Mouse (Mus musculus) hindbrain, embryonic 10.5 days (tissue): ENCODE measurements around the gene Dnah8. TPM values are rescaled to one million over a fixed set of nuclear protein-coding genes. Genes with fewer than 3 reads are reported as not detected.

Experiments
- DNase-seq: peaks from one replicate; pipeline ENCODE4 v3.0.0-alpha.2; 2017; ENCODE audit warnings: low spot score
- H3K27ac ChIP-seq: fragments of 300-500 bp; sonication (generic); 2 replicates; pipeline ENCODE4 v1.5.1; 2016; ENCODE audit warnings: mild to moderate bottlenecking, moderate library complexity
- H3K27me3 ChIP-seq: fragments of 300-500 bp; sonication (generic); 2 replicates; pipeline ENCODE4 v1.6.1; 2016; ENCODE audit warnings: mild to moderate bottlenecking; ENCODE audit not compliant: poor library complexity, insufficient read depth, severe bottlenecking
- H3K36me3 ChIP-seq: fragments of 300-500 bp; sonication (generic); 2 replicates; pipeline ENCODE4 v1.6.1; 2016; ENCODE audit warnings: mild to moderate bottlenecking, moderate library complexity
- H3K4me1 ChIP-seq: fragments of 300-500 bp; sonication (generic); replicated peaks from 2 replicates; pipeline ENCODE4 v1.6.1; 2016; ENCODE audit warnings: mild to moderate bottlenecking
- H3K4me3 ChIP-seq: fragments of 300-500 bp; sonication (generic); 2 replicates; pipeline ENCODE4 v1.5.1; 2016; ENCODE audit warnings: mild to moderate bottlenecking, moderate library complexity
- H3K9me3 ChIP-seq: fragments of 300-500 bp; sonication (generic); 2 replicates; pipeline ENCODE4 v1.6.1; 2016; ENCODE audit warnings: mild to moderate bottlenecking, moderate library complexity
- WGBS: fragments of 180-500 bp; shearing (Covaris S2); methylation state at CpG from one replicate; pipeline ENCODE4 v1.1.7; 2016; 5-methylcytosine and 5-hydroxymethylcytosine counted together
- polyA plus RNA-seq: library from polyadenylated mRNA; unstranded; fragments of >200 nt; fragmentation: Nextera tagmentation; extraction: Ambion mirVana; gene quantifications from 2 replicates; pipeline ENCODE4 v1.2.1, GENCODE M21; 2016

Gene Dnah8
- polyA plus RNA-seq, 1 experiment from 2014 or later, result 1.0 TPM

- Histone ChIP-seq H3K9me3 (peaks cover 7% of the 10 kb centered on the region; the same call in 1 of the 2 replicates), H3K4me3 (no peak overlapping the region), H3K4me1 (peaks cover 9% of the 10 kb centered on the region), H3K27me3 (no peaks in the 10 kb centered on the region), H3K27ac (no peak overlapping the region), H3K36me3 (peaks cover 92% of the 10 kb centered on the region)
- WGBS, result 92% methylated on average over 9 of the region's 9 CpGs
- no peak for DNase-seq
Observed at GRCm38 (mm10) chr17:30597786-30598185, 26.4 kb upstream of the Dnah8 start.

GRCm38 (mm10) chr17:30598300-30598699 lies 25.9 kb upstream of the Dnah8 start:
- no peak for DNase-seq
- no peaks in the 10 kb centered on the region for H3K27me3 ChIP-seq
- H3K27ac ChIP-seq, result no peak overlapping the region
- WGBS, result 77% methylated on average over 5 of the region's 5 CpGs
- H3K4me3 ChIP-seq, result no peak overlapping the region
- H3K36me3 ChIP-seq, result peaks cover 92% of the 10 kb centered on the region
- H3K9me3 ChIP-seq, result peaks cover 7% of the 10 kb centered on the region; the same call in 1 of the 2 replicates
- peaks cover 9% of the 10 kb centered on the region for H3K4me1 ChIP-seq

- Histone ChIP-seq H3K4me3 (no peak overlapping the region), H3K9me3 (peaks cover 3% of the 10 kb centered on the region; the same call in 1 of the 2 replicates), H3K4me1 (peaks cover 2% of the 10 kb centered on the region), H3K27ac (no peak overlapping the region), H3K36me3 (peaks cover 72% of the 10 kb centered on the region), H3K27me3 (no peaks in the 10 kb centered on the region)
- no peak for DNase-seq
- 96% methylated on average over 14 of the region's 14 CpGs for WGBS
Observed at GRCm38 (mm10) chr17:30602175-30602574, 22.0 kb upstream of the Dnah8 start.

DNA sequence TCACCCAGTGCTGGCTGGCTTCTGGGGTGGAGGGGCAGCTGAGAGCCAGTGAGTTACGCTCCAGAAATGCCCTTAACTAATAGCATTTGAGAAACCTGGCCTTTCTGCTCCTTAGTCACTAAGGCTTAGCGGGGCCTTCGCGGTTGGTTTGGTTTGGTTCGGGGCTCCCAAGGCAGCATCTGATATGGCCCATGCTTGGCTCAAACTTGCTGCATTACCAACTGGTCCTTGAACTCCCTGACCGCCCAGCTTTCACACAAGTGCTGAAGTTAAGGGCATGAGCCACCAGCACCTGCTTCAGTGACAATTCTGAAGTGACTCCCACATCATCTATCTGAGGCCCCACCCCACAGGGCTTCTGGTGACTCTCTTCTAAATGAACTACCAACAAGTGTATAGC lies 19.9 kb upstream of the Dnah8 start:
- no peak for DNase-seq
- no peak overlapping the region for H3K4me3 ChIP-seq
- H3K27me3 ChIP-seq, result no peaks in the 10 kb centered on the region
- peaks cover 50% of the 10 kb centered on the region for H3K36me3 ChIP-seq
- no peaks in the 10 kb centered on the region for H3K9me3 ChIP-seq
- 94% methylated on average over 6 of the region's 6 CpGs for WGBS
- H3K27ac ChIP-seq, result no peak overlapping the region
- H3K4me1 ChIP-seq, result peaks cover 20% of the 10 kb centered on the region

DNA sequence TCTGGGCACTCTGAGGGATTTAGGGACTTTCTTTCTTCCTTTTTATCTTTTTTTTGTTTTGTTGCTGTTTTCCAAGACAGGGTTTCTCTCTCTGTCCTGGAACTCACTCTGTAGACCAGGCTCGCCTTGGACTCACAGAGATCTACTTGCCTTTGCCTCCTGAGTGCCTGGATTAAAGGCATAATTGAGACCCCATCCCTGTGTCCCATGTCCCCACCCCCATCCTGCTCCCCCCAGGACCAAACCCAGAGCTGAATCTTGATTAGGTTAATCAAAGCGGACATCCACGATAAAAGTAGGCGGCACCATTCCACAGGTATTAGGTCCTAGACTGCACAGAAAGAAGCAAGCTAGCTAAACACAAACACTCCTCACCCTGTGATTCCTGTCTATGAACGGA lies 19.2 kb upstream of the Dnah8 start:
- peaks cover 43% of the 10 kb centered on the region for H3K36me3 ChIP-seq
- H3K9me3 ChIP-seq, result no peaks in the 10 kb centered on the region
- 89% methylated on average over 5 of the region's 5 CpGs for WGBS

GRCm38 (mm10) chr17:30606206-30606605 lies 17.9 kb upstream of the Dnah8 start:
- Histone ChIP-seq H3K27ac (0 out of 2 replicates have a peak overlapping the region, but pooled peaks have one; percentile 45), H3K27me3 (no peaks in the 10 kb centered on the region), H3K9me3 (no peaks in the 10 kb centered on the region), H3K4me3 (no peak overlapping the region), H3K36me3 (peaks cover 31% of the 10 kb centered on the region), H3K4me1 (peaks cover 32% of the 10 kb centered on the region)
- 92% methylated on average over 11 of the region's 11 CpGs for WGBS
- no peak for DNase-seq

More for the DNA sequence above, 19.2 kb upstream of the Dnah8 start:
- Histone ChIP-seq H3K4me3 (no peak overlapping the region), H3K27me3 (no peaks in the 10 kb centered on the region), H3K4me1 (peaks cover 25% of the 10 kb centered on the region), H3K27ac (no peak overlapping the region)
- DNase-seq, result no peak

DNA sequence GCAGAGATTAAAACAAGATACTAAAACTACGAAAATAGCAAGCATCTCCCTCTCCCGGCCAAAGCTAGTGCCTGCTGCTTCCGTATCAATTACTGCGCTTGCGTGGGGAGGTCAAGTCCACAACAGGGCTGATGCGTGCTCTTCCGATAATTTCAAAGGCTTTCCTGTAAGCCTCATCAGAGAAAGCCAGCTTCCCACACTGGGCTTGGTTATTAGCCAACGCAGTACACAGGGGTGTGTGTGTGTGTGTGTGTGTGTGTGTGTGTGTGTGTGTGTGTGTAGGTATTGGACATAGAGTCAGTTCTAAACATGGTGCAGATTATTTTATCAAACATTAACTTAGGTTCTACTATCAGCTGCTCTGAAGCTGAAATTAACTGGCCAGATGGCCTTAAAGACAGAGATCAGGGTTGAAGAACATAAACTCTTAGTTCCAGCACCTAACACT lies 17.5 kb upstream of the Dnah8 start:
- Histone ChIP-seq H3K4me1 (peaks cover 36% of the 10 kb centered on the region), H3K36me3 (peaks cover 27% of the 10 kb centered on the region), H3K4me3 (no peak overlapping the region), H3K27ac (peak overlapping the region; percentile 62; the same call in 1 of the 2 replicates), H3K27me3 (no peaks in the 10 kb centered on the region), H3K9me3 (no peaks in the 10 kb centered on the region)
- DNase-seq, result no peak
- WGBS, result 94% methylated on average over 8 of the region's 8 CpGs

DNA sequence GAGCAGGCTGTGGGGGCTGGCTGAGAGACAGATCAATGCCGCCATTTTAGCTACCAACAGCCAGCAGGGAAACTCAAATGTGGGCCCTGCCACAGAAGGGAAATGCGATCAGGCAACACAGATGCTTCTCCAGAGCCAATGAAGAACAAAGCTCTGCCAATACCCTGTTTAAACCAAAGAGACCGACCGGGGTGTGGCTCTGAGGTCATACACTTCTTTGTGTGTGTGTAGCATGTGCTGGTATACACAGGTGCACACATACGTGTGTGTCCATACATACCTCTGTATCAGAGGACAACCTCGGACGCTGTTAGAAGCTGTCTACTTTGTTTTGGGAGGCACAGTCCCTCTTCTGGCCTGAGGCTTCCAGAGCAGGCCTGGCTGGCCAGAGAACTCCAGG lies 16.8 kb upstream of the Dnah8 start:
- Histone ChIP-seq H3K27me3 (no peaks in the 10 kb centered on the region), H3K36me3 (peaks cover 20% of the 10 kb centered on the region), H3K4me3 (no peak overlapping the region), H3K27ac (peak overlapping the region; percentile 62), H3K9me3 (no peaks in the 10 kb centered on the region), H3K4me1 (peaks cover 41% of the 10 kb centered on the region)
- no peak for DNase-seq
- 90% methylated on average over 7 of the region's 7 CpGs for WGBS

GRCm38 (mm10) chr17:30607909-30608495 lies 16.2 kb upstream of the Dnah8 start:
- no peak for DNase-seq
- Histone ChIP-seq H3K9me3 (no peaks in the 10 kb centered on the region), H3K4me3 (no peak overlapping the region), H3K36me3 (peaks cover 13% of the 10 kb centered on the region), H3K27ac (peak overlapping the region; percentile 53), H3K27me3 (no peaks in the 10 kb centered on the region), H3K4me1 (peaks cover 41% of the 10 kb centered on the region)
- 77% methylated on average over 8 of the region's 8 CpGs for WGBS

DNA sequence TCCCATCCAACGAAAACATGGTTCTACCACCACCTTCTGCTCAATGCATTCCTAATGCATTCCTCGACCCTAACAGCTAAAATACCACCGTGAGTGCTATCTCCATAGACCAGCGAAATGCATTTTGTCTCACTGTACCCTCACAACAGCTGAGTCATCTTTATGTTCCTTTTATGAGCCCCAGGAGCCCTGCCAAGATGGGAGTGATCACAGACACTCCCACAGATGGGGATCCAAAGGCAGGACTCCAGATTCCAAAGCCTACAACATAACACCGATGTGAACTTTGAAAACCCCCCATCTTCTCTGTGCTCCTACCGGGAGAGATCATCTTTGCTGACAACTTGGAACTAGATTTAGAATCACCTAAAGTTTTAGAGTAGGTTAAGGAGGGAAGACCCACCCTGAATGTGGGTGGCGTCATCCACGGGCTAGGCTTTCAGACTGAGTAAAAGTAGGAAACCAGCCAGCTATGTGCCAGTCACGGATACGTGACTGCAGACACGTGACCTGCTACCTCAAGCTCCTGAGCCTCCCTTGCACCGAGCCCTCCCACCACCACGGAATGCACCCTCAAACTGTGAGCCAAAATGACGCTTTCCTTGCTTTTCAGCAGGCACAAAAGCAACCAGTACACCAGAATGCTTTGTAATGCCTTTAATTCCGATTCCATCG lies 14.7 kb upstream of the Dnah8 start:
- 94% methylated on average over 16 of the region's 16 CpGs for WGBS
- Histone ChIP-seq H3K27ac (no peak overlapping the region; the same call in 1 of the 2 replicates), H3K4me1 (peaks cover 41% of the 10 kb centered on the region), H3K4me3 (no peak overlapping the region), H3K27me3 (no peaks in the 10 kb centered on the region), H3K36me3 (no peaks in the 10 kb centered on the region; the same call in 1 of the 2 replicates), H3K9me3 (no peaks in the 10 kb centered on the region)
- DNase-seq, result no peak

- Histone ChIP-seq H3K27ac (no peak overlapping the region; the same call in 1 of the 2 replicates), H3K27me3 (no peaks in the 10 kb centered on the region), H3K4me3 (no peak overlapping the region), H3K36me3 (no peaks in the 10 kb centered on the region; the same call in 1 of the 2 replicates), H3K4me1 (peaks cover 41% of the 10 kb centered on the region), H3K9me3 (no peaks in the 10 kb centered on the region)
- 95% methylated on average over 5 of the region's 5 CpGs for whole genome bisulfite sequencing
- no peak for DNase-seq
Observed at GRCm38 (mm10) chr17:30609980-30610307, 14.2 kb upstream of the Dnah8 start.

DNA sequence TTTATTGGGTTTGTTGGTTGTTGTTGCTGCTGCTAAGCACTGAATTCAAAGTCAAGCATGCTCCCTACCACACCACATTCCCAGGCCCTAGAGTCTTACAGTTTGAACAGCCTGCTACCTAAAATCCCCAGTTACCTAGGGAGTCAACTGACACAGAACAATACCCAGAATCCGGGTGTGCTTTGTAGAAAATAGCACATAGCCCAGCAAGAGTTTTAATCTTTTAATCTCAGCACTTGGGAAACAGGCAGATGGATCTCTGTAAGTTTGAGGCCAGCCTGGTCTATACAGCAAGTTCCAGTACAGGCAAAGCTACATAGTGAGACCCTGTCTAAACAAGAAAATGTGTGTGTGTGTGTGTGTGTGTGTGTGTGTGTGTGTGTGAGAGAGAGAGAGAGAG lies 13.4 kb upstream of the Dnah8 start:
- no peak overlapping the region for H3K4me3 ChIP-seq
- H3K27ac ChIP-seq, result no peak overlapping the region
- H3K9me3 ChIP-seq, result no peaks in the 10 kb centered on the region
- H3K27me3 ChIP-seq, result no peaks in the 10 kb centered on the region
- peaks cover 41% of the 10 kb centered on the region for H3K4me1 ChIP-seq
- WGBS, result 73% methylated on average over 1 of the region's 1 CpGs
- DNase-seq, result no peak
- H3K36me3 ChIP-seq, result no peaks in the 10 kb centered on the region; the same call in 1 of the 2 replicates
